Mouse (Mus musculus): Measurements from ENCODE around the gene Gba2.
"Not testable (repeated sequence)": the region's sequence is repeated elsewhere in the genome, so short reads cannot be mapped to it uniquely, and the experiment has no call there.

The Gba2 gene

DNA sequence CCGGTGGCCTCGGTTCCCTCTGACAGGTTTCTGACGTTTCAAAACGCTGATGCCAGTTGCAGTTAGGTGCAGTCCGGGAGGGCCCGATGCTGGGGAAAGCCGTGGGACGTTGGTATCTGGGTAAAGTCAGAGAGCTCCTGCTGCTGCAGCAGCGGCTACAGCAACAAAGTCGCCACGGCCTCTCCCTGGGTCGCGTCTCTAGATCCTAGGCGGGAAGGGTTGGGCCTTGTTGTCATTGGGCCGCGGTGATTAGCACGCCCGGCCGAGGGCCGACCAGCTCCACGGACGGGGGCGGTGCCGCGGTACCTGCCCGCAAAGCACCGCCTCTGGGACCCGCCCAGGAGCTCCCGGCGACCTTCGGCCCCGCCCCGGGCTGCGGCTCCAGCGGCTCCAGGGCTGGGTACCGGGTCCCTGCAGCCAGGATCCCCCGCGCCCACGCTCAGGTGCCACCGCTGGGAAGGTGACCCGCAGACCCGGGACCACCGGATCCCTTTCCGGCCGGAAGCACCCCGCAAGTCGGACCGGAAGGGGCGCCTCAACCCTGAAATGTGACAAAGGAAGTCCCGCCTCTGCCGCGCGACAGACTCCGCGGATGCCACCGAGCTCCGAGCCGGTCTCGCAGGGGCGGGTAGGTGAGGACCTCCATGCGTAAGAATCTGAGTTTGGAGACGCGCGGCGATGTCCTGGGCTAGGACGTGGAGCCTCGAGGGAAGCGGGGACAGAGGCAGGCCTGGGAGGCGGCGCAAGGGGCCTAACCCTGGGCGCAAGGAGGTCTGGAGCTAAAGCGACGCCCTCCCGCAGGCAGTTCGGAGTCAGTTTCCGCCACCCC lies at the start of gene Gba2, which contains the start of gene Rgp1:
Gene Gba2, minus strand, starts transcription at position 498 of the 829 bp plus-strand sequence.
Gene Rgp1, plus strand, starts transcription at position 340 of the 829 bp plus-strand sequence.
- peak; percentile 81 for DNase-seq (ENCODE audit: low read depth, low spot score)

DNA sequence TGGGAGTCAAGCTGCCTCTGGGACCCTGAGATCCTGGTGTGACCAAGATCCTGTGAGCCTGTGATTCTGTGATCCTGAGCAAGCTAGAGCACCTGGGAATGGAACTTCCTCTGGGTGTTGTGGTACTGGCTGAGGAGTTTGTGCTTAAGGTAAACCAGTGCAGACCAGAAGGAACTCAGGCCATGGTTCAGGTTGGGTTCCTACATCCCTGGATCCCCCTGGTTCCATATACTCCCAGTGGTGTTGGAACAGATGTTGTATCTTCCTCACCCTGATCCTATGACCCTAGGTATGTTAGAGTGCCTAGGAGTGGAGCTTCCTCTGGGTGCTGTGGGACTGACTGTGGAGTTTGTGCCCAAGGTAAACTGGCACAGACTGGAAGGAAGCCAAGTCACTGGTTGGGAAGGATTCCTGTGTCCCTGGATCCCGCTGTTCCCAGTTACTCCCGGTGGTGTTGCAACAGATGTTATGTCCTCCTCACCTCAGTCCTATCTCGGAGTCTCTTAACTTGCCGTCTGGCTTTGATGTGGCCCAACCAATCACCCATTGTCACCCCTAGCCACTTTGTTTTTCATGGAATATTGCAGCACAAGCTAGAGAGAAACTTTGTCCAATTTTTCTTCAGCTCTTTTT lies 41.6 kb upstream of the Gba2 start:
- no peak for DNase-seq (ENCODE audit: low read depth, low spot score)

DNA sequence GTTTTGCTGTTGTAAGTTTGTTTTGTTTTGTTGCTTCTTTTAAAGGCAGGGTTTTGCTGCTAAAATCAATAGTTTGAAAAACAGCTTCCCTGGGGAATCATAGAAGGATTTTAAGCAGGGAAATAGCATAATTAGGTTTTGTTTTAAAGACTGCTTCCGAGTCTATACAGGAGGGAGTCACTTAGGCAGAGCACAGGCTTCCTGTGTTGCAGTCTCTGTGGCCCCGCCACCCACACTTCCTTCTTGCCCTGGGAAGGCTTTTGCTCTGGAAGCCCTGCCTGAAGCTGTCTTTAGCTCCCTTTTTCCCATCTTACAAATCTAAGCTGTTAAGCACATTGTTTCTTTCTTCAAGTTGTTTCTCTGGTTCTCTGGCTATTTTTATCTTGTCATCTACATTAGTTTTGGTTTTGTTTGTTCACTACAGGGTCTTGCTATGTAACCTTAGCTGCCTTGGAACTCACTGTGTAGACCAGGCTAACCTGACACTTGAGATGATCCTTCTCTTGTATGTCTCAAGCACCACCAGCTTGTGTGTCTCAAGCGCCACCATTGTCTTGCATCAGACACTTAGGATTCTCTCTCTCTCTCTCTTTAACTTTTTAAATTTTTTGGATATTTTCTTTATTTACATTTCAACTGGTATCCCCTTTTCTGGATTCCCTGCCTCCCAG lies 34.5 kb upstream of the Gba2 start:
- DNase-seq (ENCODE audit: low read depth, low spot score), result no peak

DNA sequence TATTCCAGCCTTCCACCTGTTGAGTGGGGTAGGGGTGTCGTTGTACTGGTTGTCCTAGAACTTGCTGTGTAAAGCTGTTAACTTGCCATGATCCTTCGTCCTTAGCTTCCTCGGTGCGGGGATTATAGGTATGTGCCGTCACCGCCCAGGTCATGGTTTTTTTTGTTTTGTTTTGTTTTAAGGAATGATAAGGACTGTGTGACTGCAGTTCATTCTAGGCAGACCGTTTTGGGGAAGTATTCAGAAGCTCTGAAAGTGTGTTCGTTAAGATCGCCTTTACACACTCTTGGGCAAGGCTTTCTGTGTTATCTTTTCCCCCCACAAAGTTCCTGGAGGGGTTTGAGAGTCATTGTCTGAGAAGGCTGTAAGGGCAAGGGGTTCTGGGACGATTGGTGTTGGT lies 33.9 kb upstream of the Gba2 start:
- no peak for DNase-seq (ENCODE audit: low read depth, low spot score)

DNA sequence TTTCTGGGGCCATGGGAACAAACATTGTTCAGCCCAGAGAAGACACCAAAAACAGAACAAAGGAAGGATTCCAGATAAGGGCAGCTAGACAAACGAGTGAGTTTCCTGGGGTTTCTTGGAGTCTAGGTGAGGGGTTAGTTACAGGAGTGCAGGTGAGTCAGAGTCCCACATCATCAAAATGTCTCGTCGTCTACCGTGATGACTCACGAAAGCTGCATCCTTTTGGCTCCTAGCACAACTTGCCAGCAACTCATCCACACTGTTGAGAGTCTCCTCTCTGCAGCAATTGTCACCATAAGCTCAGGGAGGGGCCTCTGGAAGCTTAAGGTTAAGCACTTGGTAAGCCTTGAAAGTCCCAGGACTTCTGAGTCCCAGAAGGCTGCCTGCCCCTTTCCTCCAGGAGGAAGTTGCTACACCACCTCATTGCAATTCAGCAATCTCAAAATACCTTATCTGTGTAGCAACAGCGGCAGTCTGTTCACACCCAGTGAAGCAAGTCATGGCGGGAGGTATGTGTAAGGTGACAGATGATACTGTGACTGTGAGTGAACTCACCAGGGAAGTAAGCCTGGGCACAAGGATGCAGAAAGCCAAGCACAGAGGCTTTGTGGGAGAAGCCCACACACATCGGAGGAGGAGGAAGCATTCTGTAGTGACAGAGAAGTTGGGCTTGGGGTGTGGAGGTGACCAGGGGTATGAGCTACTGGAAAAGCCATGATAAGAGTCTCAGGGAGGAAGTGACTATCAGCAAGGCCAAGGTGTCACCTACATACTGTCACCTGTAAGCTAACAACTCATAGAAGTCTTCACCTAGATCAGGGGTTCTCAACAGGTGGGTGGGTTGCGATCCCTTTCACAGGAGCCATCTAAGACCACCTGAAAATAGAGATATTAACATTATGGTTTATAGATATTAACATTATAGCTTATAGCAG lies 26.3 kb upstream of the Gba2 start:
- DNase-seq (ENCODE audit: low read depth, low spot score), result peak; percentile 72

DNA sequence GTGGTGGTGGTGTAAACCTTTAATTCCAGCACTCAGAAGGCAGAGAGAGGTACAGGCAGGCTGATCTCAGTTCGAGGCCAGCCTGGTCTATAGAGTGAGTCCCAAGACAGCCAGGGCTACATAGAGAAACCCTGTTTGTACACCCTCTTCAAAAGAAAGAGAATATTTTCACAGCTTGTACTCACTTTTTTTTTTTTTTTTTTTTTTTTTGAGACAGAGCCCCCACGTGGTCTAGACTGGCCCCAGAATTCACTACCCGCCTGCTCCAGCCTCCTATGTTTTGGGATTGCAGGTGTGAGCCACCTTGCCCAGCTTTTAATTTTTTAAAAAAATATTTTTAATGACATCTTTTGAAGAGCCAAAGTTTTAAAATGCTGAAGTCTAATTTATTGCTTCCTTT lies 25.4 kb upstream of the Gba2 start:
- no peak for DNase-seq (ENCODE audit: low read depth, low spot score)

DNA sequence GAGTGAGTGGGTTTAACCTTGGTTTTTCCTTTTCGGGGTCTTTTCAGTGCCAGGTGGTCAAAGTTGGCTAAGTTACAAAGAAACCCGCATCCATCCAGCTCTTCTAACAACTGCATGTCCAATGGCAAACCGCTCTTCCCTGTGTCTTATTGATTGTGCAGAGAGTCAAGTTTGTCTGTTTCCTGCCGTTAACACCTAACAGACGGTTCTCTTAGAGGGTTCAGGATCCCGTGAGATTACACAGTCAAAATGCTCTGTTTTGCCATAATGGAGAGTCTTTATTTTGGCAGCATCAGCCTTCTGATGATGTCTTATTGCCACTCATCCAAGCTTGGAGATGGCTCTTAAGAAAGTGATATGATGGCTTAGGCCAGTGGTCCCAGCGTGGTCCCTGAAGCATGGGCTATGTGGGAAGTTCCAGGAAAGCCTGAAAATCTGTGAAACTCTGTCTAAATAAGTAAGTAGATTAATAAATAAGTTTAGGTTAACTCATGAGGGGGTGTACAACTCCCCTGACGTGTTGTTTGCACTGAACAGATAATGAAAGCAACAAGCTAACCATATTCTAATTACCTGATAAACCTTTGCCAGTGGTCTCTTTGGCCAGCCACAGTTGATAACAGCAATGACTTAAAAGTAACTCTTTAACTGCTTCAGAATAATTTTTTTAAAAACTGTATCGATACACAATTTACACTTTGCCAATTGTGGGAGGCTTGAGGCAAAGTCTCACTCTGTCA lies 21.7 kb upstream of the Gba2 start:
- DNase-seq (ENCODE audit: low read depth, low spot score), result no peak

DNA sequence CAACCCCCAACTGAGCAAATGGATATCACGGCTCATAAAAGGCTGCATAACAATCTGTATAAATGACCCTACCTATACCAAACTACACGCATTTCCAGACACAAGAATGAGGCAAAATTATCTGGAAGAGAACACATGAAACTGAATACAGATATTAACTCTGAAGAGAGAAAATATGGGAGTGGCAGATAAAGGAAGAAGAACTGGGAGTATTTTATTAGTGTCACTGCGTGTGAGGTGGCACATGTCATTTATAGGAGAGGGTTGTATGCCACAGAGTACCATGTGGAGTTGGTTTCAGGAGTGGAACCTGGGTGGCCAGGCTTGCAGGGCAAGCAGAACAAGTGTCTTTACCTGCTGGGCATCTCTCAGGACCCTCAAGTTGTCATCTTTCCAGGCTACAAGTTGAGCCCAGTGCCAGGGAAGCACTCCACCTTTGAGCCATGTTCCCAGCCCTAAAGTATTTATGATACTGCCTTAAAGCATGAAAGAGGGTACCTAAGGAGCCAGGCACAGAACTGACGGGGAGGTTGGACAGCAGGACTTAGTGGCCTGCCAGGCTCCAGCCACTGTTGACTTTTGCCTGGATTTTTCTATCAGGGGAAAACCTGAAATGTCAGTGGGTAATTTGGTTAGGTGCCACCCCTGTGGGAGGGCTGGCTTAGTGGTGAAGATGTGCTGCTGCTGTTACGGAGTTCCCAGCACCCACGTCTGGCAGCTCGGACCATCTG lies 20.1 kb upstream of the Gba2 start:
- peak; percentile 48 for DNase-seq (ENCODE audit: low read depth, low spot score)

DNA sequence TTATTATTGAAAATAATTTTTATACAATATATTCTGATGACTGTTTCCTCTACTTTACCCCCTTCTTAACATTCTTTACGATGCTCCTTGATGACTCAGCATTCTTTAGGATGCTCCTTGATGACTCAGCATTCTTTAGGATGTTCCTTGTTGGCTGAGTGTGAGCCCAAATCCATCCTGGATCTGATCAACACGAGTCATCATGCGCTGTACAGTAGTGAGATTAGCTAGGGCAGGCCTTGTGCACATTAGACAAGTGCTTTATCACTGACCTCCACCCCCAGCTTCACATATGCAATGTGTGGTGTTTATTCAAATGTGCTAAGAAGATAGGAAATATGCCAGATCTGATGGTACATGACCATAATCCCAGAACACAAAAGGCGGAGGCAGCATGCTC lies 19.5 kb upstream of the Gba2 start:
- peak; percentile 77 for DNase-seq (ENCODE audit: low read depth, low spot score)

DNA sequence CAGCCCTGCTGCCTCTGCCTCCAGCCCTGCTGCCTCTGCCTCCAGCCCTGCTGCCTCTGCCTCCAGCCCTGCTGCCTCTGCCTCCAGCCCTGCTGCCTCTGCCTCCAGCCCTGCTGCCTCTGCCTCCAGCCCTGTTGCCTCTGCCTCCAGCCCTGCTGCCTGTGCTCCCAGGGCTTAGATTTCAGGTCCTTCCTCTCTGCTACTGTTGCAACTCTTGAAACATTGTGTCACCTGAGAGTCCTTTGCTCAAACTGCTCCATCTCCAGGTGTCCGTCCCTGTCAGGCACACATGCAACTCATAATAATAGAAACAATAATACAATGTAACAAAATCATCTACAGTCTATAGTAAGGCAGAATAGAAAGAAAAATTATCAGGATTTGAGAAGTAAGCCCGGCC lies 17.9 kb upstream of the Gba2 start:
- DNase-seq (ENCODE audit: low read depth, low spot score), result not testable (repeated sequence)

DNA sequence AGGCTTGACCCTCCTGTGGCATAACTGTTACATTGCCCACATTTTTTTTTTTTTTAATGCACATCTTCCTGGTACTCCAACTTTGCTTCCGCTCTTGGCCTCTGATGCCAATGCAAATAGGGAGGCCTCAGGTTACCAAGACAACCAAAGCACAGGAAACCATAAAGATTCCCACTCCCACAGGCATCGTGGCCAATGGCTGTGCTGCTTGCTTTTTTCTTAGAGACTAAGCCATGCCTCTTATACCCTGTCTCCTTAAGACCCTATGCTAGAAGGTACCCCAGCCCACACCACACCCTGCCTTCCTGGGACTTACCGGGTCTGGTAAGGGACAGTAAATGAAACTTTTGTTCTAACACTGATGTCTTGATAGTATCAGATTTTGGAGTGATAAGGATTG lies 14.8 kb upstream of the Gba2 start:
- no peak for DNase-seq (ENCODE audit: low read depth, low spot score)

DNA sequence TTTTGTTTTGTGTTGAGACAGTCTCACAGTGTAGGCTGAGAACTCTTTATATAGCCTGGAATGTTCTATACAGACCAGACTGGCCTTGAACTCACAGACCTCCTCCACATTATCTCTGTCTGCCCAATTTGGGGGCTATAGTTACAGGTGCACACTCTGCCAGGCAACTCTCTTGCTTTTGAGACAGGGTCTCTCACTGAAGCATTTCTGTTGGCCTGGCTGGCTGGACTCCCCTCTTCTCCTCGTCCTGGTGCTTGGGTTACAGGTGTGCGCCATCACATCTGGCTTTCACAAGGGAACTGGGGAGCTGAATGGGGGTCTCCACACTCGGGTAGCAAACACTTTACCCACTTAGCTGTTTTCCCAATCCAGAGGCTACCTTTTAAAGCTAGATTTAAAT lies 13.3 kb upstream of the Gba2 start:
- DNase-seq (ENCODE audit: low read depth, low spot score), result no peak

DNA sequence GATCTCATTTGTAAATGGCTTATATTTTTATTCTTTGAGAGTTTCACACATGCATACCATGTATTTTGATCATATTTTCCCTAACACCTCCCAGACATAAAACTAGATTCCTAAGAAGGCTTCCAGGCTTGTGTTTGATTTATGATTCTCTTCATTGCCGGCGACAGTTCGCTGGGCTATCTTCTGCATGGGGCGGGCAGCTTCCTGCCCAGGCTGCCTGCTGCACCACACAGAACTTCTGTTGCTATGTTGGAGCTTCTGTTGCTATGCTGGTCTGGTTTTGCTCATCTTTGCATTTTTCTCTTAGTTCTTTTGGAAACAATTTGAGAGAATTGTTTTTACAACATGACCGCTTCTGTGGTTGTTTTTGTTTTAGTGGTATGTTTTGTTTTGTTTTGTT lies 12.9 kb upstream of the Gba2 start:
- DNase-seq (ENCODE audit: low read depth, low spot score), result no peak

DNA sequence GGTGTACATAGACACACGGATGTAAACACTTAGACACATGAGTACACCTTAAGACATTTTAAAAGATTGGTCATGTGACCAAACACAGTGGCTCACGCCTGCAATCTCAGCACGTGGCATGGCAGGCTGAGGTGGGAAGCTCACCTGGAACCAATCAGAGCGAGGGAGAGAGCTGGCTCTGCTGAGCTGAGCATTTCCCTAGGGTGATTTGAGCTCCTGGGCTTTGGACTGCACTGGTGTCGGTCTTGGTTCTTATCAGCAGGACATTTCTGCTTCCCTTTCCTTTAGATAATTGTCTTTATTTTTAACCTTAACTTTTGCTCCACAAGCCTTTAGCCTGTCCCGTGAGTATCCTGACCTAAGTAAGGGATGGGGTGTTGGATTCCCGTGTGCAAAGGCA lies 9.0 kb upstream of the Gba2 start:
- DNase-seq (ENCODE audit: low read depth, low spot score), result no peak

DNA sequence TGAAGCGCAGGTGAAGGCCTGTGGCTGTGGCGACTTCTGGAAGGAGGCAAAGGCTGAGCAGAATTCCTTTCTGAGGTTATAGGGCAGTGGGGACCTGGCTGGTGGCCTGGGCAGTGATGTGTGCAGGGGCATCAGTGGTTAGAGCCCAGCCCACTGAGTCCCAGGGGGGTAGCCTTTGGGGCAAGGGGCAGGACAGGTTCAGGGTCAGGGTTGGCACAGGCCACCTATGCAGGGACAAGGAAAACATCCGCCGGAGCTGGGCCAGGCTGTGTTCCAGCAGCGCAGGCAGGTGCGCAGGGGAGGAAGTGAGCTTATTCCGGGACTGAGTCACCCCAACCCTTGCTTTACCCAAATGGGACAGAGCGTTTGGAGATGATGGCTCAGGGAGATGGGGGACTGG lies 7.7 kb upstream of the Gba2 start:
- no peak for DNase-seq (ENCODE audit: low read depth, low spot score)

DNA sequence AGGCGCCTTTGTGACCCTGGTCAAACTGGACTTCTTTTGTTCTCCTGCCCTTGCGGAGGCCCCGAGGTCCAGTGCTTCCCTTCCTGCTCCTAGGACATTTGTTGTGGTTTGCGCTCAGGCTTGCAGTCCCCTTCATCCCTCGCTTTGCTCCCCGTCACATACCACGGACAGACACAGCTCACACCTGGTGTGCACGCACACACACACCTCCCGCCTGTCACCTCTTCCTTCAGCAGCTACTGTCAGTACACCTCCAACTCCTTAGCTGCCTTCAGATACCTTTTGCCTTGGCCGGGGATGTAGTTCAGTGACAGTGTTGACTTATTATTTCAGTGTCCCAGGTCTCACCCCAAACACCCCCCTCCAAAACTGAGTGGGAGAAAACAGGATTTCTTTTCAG lies 7.0 kb upstream of the Gba2 start:
- no peak for DNase-seq (ENCODE audit: low read depth, low spot score)

DNA sequence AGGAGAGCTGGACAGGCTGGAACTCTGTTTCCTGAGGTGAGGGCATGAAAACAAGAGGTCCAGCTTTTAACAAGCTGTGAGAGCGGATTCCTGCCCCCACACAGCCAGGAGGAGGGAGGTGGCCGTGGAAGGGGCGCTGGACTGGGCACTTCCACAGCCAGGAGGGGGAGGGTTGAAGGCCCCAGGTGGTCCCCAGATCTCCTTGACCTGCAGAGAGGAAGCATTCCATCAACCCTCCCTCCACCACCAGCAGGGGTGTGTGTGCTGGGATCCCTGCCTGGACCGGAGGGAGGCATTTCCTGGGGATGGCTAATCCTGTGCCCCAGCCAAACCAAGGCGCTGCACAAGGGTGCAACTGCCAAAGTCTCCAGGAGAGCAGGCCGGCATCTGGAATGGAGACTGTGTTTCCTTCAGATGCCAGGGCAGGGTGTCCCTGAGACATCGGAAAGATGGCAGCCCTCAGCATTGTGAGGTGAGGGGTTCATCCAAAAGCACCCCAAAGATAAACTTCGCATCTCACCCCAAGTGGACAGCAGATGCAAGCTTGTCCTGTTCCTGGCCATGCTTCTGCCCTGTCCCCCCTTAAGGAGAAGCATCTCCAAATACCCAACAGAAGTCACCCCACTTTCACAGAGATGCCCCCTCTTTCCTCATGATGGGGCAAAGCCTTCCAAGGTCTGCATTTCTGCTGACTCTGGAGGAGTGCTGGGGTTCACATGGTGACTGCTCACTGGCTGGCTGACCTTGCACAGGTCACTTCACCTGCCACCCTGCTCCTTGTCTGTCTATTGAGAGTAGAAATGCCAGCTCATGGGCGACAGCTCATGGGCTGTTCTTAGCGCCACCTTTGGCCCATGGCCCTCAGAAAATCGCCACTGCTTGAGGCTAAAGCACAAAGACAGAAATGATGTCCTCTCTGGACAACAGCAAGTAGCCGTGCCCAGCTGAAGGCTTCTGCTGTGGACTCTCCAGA lies 6.1 kb upstream of the Gba2 start, which contains the start of gene Msmp:
Gene Msmp, minus strand, starts transcription at position 51 of the 973 bp plus-strand sequence.
- no peak for DNase-seq (ENCODE audit: low read depth, low spot score)

DNA sequence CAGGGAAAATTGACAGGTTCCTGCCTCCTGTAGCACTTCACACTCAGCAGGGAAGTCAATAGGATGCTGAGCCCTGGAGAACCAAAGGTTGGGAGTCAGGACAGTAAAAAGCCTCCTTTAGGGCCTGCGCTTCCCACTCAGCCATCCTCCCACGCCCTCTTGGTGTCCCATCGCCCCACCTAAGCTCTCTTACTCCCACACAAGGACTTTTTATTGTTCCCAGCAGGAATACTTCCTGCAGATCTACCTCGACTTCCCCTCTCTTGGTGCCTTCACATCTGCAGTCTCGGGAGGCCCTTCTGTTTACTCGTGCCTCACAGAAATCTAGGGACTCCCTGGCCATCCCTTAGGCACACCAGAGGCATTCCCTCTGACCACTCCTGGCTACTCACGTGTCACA lies 4.7 kb upstream of the Gba2 start:
- no peak for DNase-seq (ENCODE audit: low read depth, low spot score)

DNA sequence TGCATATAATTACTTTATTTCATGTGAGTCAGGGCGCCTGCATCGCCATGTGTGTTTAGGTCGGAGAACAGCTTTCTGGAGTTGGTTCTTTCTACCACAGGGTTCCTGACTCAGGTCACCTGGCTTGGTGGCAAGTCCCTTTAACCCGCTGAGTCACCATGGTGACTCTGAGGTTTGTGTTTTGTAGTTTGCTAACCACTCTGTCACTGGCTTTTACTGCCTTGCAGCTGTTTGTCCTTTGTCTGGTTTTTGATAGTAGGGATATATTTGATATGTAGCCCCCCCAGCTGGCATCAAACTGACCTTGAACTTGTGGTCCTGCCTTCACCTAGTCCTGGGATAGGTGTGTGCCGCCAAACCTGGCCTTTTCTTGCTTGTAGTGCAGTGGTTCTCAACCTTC lies 3.6 kb upstream of the Gba2 start:
- no peak for DNase-seq (ENCODE audit: low read depth, low spot score)

Data from c-Kit-negative CD71-positive TER-119-positive erythroid progenitor cells, embryonic 14.5 days (primary cell).